Mouse (Mus musculus): Measurements from ENCODE around the gene Rpl31. TPM values are rescaled to one million over a fixed set of nuclear protein-coding genes. Genes with fewer than 3 reads are reported as not detected.

Rpl31 gene
- polyA plus RNA-seq, 1 experiment from 2014 or later = 525 TPM

- H3K4me1 ChIP-seq (replicated peaks) = no peaks in the 10 kb centered on the region
- ATAC-seq (ENCODE audit: insufficient number of reproducible peaks, insufficient read depth, low FRiP score, low TSS enrichment, low read depth) = no peak
- H3K9me3 ChIP-seq = no peaks in the 10 kb centered on the region
- H3K27me3 ChIP-seq = no peaks in the 10 kb centered on the region
- 85% methylated on average over 9 of the region's 9 CpGs for WGBS
- H3K36me3 ChIP-seq = no peaks in the 10 kb centered on the region
- no peak overlapping the region for H3K9ac ChIP-seq (replicated peaks)
- no peak overlapping the region for H3K27ac ChIP-seq
- no peak overlapping the region for H3K4me3 ChIP-seq (replicated peaks)
- no peak overlapping the region for H3K4me2 ChIP-seq
Measured at GRCm38 (mm10) chr1:39384914-39385313, 17.3 kb downstream of the Rpl31 start.

- H3K27me3 ChIP-seq = peaks cover 6% of the 10 kb centered on the region
- H3K4me1 ChIP-seq (replicated peaks) = no peaks in the 10 kb centered on the region
- no peak overlapping the region for H3K27ac ChIP-seq
- H3K4me2 ChIP-seq = no peak overlapping the region
- H3K4me3 ChIP-seq (replicated peaks) = no peak overlapping the region
- no peak for ATAC-seq (ENCODE audit: insufficient number of reproducible peaks, insufficient read depth, low FRiP score, low TSS enrichment, low read depth)
- no peaks in the 10 kb centered on the region for H3K9me3 ChIP-seq
- H3K36me3 ChIP-seq = no peaks in the 10 kb centered on the region
- WGBS = 57% methylated on average over 3 of the region's 3 CpGs
- no peak overlapping the region for H3K9ac ChIP-seq (replicated peaks)
Measured at GRCm38 (mm10) chr1:39386456-39386855, 18.8 kb downstream of the Rpl31 start.

GRCm38 (mm10) chr1:39387497-39387896, 19.9 kb downstream of the Rpl31 start:
- Histone ChIP-seq H3K9me3 (no peaks in the 10 kb centered on the region), H3K36me3 (no peaks in the 10 kb centered on the region), H3K4me1 (replicated peaks) (no peaks in the 10 kb centered on the region), H3K4me2 (no peak overlapping the region), H3K27ac (no peak overlapping the region), H3K9ac (replicated peaks) (no peak overlapping the region), H3K27me3 (peaks cover 8% of the 10 kb centered on the region), H3K4me3 (replicated peaks) (no peak overlapping the region)
- no peak for ATAC-seq (ENCODE audit: insufficient number of reproducible peaks, insufficient read depth, low FRiP score, low TSS enrichment, low read depth)
- 79% methylated on average over 4 of the region's 4 CpGs for WGBS

GRCm38 (mm10) chr1:39388163-39388562, 20.5 kb downstream of the Rpl31 start:
- H3K9me3 ChIP-seq = no peaks in the 10 kb centered on the region
- ATAC-seq (ENCODE audit: insufficient number of reproducible peaks, insufficient read depth, low FRiP score, low TSS enrichment, low read depth) = no peak
- H3K4me3 ChIP-seq (replicated peaks) = no peak overlapping the region
- H3K4me2 ChIP-seq = no peak overlapping the region
- H3K27me3 ChIP-seq = peaks cover 8% of the 10 kb centered on the region
- 80% methylated on average over 2 of the region's 2 CpGs for WGBS
- H3K27ac ChIP-seq = no peak overlapping the region
- no peak overlapping the region for H3K9ac ChIP-seq (replicated peaks)
- H3K36me3 ChIP-seq = no peaks in the 10 kb centered on the region
- no peaks in the 10 kb centered on the region; the same call in 1 of the 2 replicates for H3K4me1 ChIP-seq (replicated peaks)

GRCm38 (mm10) chr1:39389338-39389737, 21.7 kb downstream of the Rpl31 start:
- no peak overlapping the region for H3K27ac ChIP-seq
- no peak overlapping the region for H3K4me2 ChIP-seq
- no peak overlapping the region for H3K9ac ChIP-seq (replicated peaks)
- no peak overlapping the region for H3K4me3 ChIP-seq (replicated peaks)
- ATAC-seq (ENCODE audit: insufficient number of reproducible peaks, insufficient read depth, low FRiP score, low TSS enrichment, low read depth) = no peak
- H3K27me3 ChIP-seq = peaks cover 8% of the 10 kb centered on the region
- peaks cover 4% of the 10 kb centered on the region for H3K4me1 ChIP-seq (replicated peaks)
- no peaks in the 10 kb centered on the region for H3K9me3 ChIP-seq
- no peaks in the 10 kb centered on the region for H3K36me3 ChIP-seq
- WGBS = 91% methylated on average over 11 of the region's 11 CpGs

GRCm38 (mm10) chr1:39391652-39392051, 24.0 kb downstream of the Rpl31 start:
- WGBS = 92% methylated on average over 6 of the region's 6 CpGs
- H3K36me3 ChIP-seq = no peaks in the 10 kb centered on the region
- peaks cover 4% of the 10 kb centered on the region for H3K4me1 ChIP-seq (replicated peaks)
- H3K9me3 ChIP-seq = no peaks in the 10 kb centered on the region
- no peak overlapping the region for H3K4me2 ChIP-seq
- no peak for ATAC-seq (ENCODE audit: insufficient number of reproducible peaks, insufficient read depth, low FRiP score, low TSS enrichment, low read depth)
- peaks cover 8% of the 10 kb centered on the region for H3K27me3 ChIP-seq
- H3K9ac ChIP-seq (replicated peaks) = no peak overlapping the region
- H3K27ac ChIP-seq = no peak overlapping the region
- H3K4me3 ChIP-seq (replicated peaks) = no peak overlapping the region

GRCm38 (mm10) chr1:39392189-39392588, 24.5 kb downstream of the Rpl31 start:
- Histone ChIP-seq H3K4me1 (replicated peaks) (peaks cover 4% of the 10 kb centered on the region), H3K4me2 (no peak overlapping the region), H3K27me3 (peaks cover 8% of the 10 kb centered on the region), H3K9me3 (0 out of 2 replicates have a peak, but pooled peaks cover 2% of the 10 kb centered on the region), H3K4me3 (replicated peaks) (no peak overlapping the region), H3K9ac (replicated peaks) (no peak overlapping the region), H3K36me3 (no peaks in the 10 kb centered on the region; the same call in 1 of the 2 replicates), H3K27ac (no peak overlapping the region)
- 66% methylated on average over 3 of the region's 3 CpGs for WGBS
- ATAC-seq (ENCODE audit: insufficient number of reproducible peaks, insufficient read depth, low FRiP score, low TSS enrichment, low read depth) = no peak

- Histone ChIP-seq H3K27me3 (peaks cover 8% of the 10 kb centered on the region), H3K4me2 (no peak overlapping the region), H3K4me3 (replicated peaks) (no peak overlapping the region), H3K9me3 (0 out of 2 replicates have a peak, but pooled peaks cover 5% of the 10 kb centered on the region), H3K4me1 (replicated peaks) (peaks cover 4% of the 10 kb centered on the region), H3K9ac (replicated peaks) (no peak overlapping the region), H3K36me3 (no peaks in the 10 kb centered on the region; the same call in 1 of the 2 replicates), H3K27ac (no peak overlapping the region)
- 73% methylated on average over 8 of the region's 8 CpGs for WGBS
- ATAC-seq (ENCODE audit: insufficient number of reproducible peaks, insufficient read depth, low FRiP score, low TSS enrichment, low read depth) = no peak
Measured at GRCm38 (mm10) chr1:39393217-39393867, 25.7 kb downstream of the Rpl31 start.

GRCm38 (mm10) chr1:39394096-39394495, 26.5 kb downstream of the Rpl31 start:
- H3K36me3 ChIP-seq = no peaks in the 10 kb centered on the region; the same call in 1 of the 2 replicates
- H3K4me2 ChIP-seq = no peak overlapping the region
- 0 out of 2 replicates have a peak, but pooled peaks cover 5% of the 10 kb centered on the region for H3K9me3 ChIP-seq
- H3K4me3 ChIP-seq (replicated peaks) = no peak overlapping the region
- no peak for ATAC-seq (ENCODE audit: insufficient number of reproducible peaks, insufficient read depth, low FRiP score, low TSS enrichment, low read depth)
- no peak overlapping the region for H3K27ac ChIP-seq
- H3K4me1 ChIP-seq (replicated peaks) = peaks cover 4% of the 10 kb centered on the region
- peaks cover 8% of the 10 kb centered on the region for H3K27me3 ChIP-seq
- no peak overlapping the region for H3K9ac ChIP-seq (replicated peaks)
- WGBS = 75% methylated on average over 10 of the region's 10 CpGs

GRCm38 (mm10) chr1:39394650-39395049, 27.0 kb downstream of the Rpl31 start:
- ATAC-seq (ENCODE audit: insufficient number of reproducible peaks, insufficient read depth, low FRiP score, low TSS enrichment, low read depth) = no peak
- H3K27me3 ChIP-seq = peaks cover 8% of the 10 kb centered on the region
- WGBS = 79% methylated on average over 3 of the region's 3 CpGs
- H3K9ac ChIP-seq (replicated peaks) = no peak overlapping the region
- no peak overlapping the region for H3K27ac ChIP-seq
- no peak overlapping the region for H3K4me2 ChIP-seq
- H3K36me3 ChIP-seq = no peaks in the 10 kb centered on the region; the same call in 1 of the 2 replicates
- no peak overlapping the region for H3K4me3 ChIP-seq (replicated peaks)
- H3K9me3 ChIP-seq = 0 out of 2 replicates have a peak, but pooled peaks cover 5% of the 10 kb centered on the region
- peaks cover 4% of the 10 kb centered on the region for H3K4me1 ChIP-seq (replicated peaks)

- H3K4me3 ChIP-seq (replicated peaks) = no peak overlapping the region
- peaks cover 4% of the 10 kb centered on the region for H3K4me1 ChIP-seq (replicated peaks)
- no peak overlapping the region for H3K27ac ChIP-seq
- H3K4me2 ChIP-seq = no peak overlapping the region
- no peak for ATAC-seq (ENCODE audit: insufficient number of reproducible peaks, insufficient read depth, low FRiP score, low TSS enrichment, low read depth)
- 83% methylated on average over 4 of the region's 4 CpGs for WGBS
- no peaks in the 10 kb centered on the region; the same call in 1 of the 2 replicates for H3K36me3 ChIP-seq
- H3K9ac ChIP-seq (replicated peaks) = no peak overlapping the region
- H3K27me3 ChIP-seq = peaks cover 3% of the 10 kb centered on the region; the same call in 1 of the 2 replicates
- H3K9me3 ChIP-seq = 0 out of 2 replicates have a peak, but pooled peaks cover 5% of the 10 kb centered on the region
Measured at GRCm38 (mm10) chr1:39396347-39396746, 28.7 kb downstream of the Rpl31 start.

- ATAC-seq (ENCODE audit: insufficient number of reproducible peaks, insufficient read depth, low FRiP score, low TSS enrichment, low read depth) = no peak
- H3K4me1 ChIP-seq (replicated peaks) = peaks cover 4% of the 10 kb centered on the region
- 0 out of 2 replicates have a peak, but pooled peaks cover 5% of the 10 kb centered on the region for H3K9me3 ChIP-seq
- H3K27me3 ChIP-seq = no peaks in the 10 kb centered on the region
- no peak overlapping the region for H3K9ac ChIP-seq (replicated peaks)
- no peaks in the 10 kb centered on the region; the same call in 1 of the 2 replicates for H3K36me3 ChIP-seq
- no peak overlapping the region for H3K4me3 ChIP-seq (replicated peaks)
- 92% methylated on average over 6 of the region's 6 CpGs for WGBS
- no peak overlapping the region for H3K27ac ChIP-seq
- H3K4me2 ChIP-seq = no peak overlapping the region
Measured at GRCm38 (mm10) chr1:39398284-39398683, 30.6 kb downstream of the Rpl31 start.

Data from limb, embryonic 12.5 days (tissue).